Mouse (Mus musculus) heart, embryonic 11.5 days (tissue): ENCODE data around the gene Fbln5. TPM values are rescaled to one million over a fixed set of nuclear protein-coding genes. Genes with fewer than 3 reads are reported as not detected.

ENCODE experiments used
- ATAC-seq: fragments of 200-750 bp; cut with Nextera tagmentation; replicated peaks from 2 replicates; pipeline ENCODE4 v1.8.0; 2017; ENCODE audit warnings: moderate library complexity; ENCODE audit not compliant: insufficient number of reproducible peaks, low FRiP score, low TSS enrichment
- H3K27ac ChIP-seq: fragments of 300-500 bp; sonication (generic); 2 replicates; pipeline ENCODE4 v1.5.1; 2014; ENCODE audit warnings: mild to moderate bottlenecking, low read depth, low read length
- H3K27me3 ChIP-seq: fragments of 300-500 bp; sonication (generic); 2 replicates; pipeline ENCODE4 v1.6.1; 2014; ENCODE audit warnings: mild to moderate bottlenecking, low read length, mixed read lengths; ENCODE audit not compliant: control insufficient read depth, insufficient read depth
- H3K36me3 ChIP-seq: fragments of 300-500 bp; sonication (generic); 2 replicates; pipeline ENCODE4 v1.6.1; 2014; ENCODE audit warnings: mild to moderate bottlenecking, low read length, moderate library complexity, mixed read lengths; ENCODE audit not compliant: control insufficient read depth, insufficient read depth
- H3K4me1 ChIP-seq: fragments of 300-500 bp; sonication (generic); 2 replicates; pipeline ENCODE4 v1.6.1; 2014; ENCODE audit warnings: low read length; ENCODE audit not compliant: control insufficient read depth, insufficient read depth
- H3K4me2 ChIP-seq: fragments of 300-500 bp; sonication (generic); 2 replicates; pipeline ENCODE4 v1.6.1; 2014; ENCODE audit warnings: mild to moderate bottlenecking, moderate library complexity
- H3K4me3 ChIP-seq: fragments of 300-500 bp; sonication (generic); 2 replicates; pipeline ENCODE4 v1.5.1; 2014; ENCODE audit warnings: low read depth, low read length
- H3K9ac ChIP-seq: fragments of 300-500 bp; sonication (generic); 2 replicates; pipeline ENCODE4 v1.6.1; 2014; ENCODE audit warnings: mild to moderate bottlenecking, low read depth, low read length, moderate library complexity
- H3K9me3 ChIP-seq: fragments of 300-500 bp; sonication (generic); replicated peaks from 2 replicates; pipeline ENCODE4 v1.6.1; 2016; ENCODE audit warnings: low read length; ENCODE audit not compliant: control insufficient read depth
- WGBS: fragments of 180-500 bp; shearing (Covaris S2); extraction: QIAGEN DNeasy Blood & Tissue Kit; methylation state at CpG from one replicate; pipeline ENCODE4 v1.1.7; 2014; ENCODE audit not compliant: insufficient replicate concordance; 5-methylcytosine and 5-hydroxymethylcytosine counted together
- polyA plus RNA-seq: library from polyadenylated mRNA; unstranded; fragments of >200 nt; fragmentation: Nextera tagmentation; extraction: Ambion mirVana; gene quantifications from 2 replicates; pipeline ENCODE4 v1.2.1, GENCODE M21; 2014

Gene Fbln5
- polyA plus RNA-seq, 1 experiment from 2014 or later: 24.7 TPM

DNA sequence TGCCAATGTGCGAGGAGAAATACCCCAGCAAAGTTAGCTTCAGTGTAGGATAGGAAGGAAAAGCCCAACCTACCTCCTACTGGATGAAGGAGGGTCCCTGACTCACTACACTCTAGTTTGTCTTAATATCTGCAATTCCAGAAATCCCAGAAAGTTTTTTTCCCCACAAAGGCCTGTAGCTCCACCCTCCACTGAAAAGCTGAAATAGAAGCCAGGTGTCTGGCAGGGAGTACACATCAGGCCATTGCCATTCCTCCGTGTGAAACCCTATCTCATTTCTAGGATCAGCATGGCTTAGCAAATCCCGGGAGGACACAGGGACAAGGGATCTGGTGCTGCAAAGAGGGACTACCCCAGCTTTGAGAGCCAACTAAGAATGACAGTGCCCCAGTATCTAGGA lies 55.8 kb downstream of the Fbln5 start:
- Histone ChIP-seq H3K4me2 (no peak overlapping the region), H3K27ac (no peak overlapping the region), H3K9me3 (no peaks in the 10 kb centered on the region), H3K4me3 (no peak overlapping the region), H3K27me3 (no peaks in the 10 kb centered on the region), H3K36me3 (no peaks in the 10 kb centered on the region), H3K4me1 (peaks cover 6% of the 10 kb centered on the region; the same call in 1 of the 2 replicates), H3K9ac (no peak overlapping the region)
- 44% methylated on average over 3 of the region's 3 CpGs for WGBS
- no peak for ATAC-seq

DNA sequence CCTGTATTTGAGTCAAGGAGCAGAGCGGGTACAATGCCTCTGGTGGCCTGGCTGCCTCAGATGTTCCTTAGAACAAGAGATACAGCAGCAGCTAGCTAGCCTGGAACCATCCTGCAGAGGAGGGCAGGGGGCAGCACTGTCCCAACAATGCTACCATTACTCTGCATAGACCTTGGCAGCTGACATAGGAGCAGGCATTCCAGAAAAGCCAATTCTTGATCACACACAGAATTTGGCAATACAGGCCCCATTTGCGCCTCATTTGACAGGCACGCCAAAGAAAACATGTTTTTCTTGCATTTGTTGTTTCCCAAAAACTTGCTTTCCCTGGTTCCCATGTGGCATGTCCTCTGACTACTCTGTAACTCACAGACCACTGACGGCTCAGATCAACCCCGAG lies 56.8 kb downstream of the Fbln5 start:
- H3K4me2 ChIP-seq: no peak overlapping the region
- no peak overlapping the region for H3K27ac ChIP-seq
- H3K9ac ChIP-seq: no peak overlapping the region
- 83% methylated on average over 5 of the region's 5 CpGs for WGBS
- no peaks in the 10 kb centered on the region for H3K27me3 ChIP-seq
- no peak for ATAC-seq
- no peaks in the 10 kb centered on the region for H3K36me3 ChIP-seq
- H3K9me3 ChIP-seq: no peaks in the 10 kb centered on the region
- no peak overlapping the region for H3K4me3 ChIP-seq
- peaks cover 6% of the 10 kb centered on the region; the same call in 1 of the 2 replicates for H3K4me1 ChIP-seq

- no peak for ATAC-seq
- WGBS: 66% methylated on average over 6 of the region's 6 CpGs
- Histone ChIP-seq H3K27me3 (no peaks in the 10 kb centered on the region), H3K36me3 (no peaks in the 10 kb centered on the region), H3K9me3 (no peaks in the 10 kb centered on the region), H3K4me3 (no peak overlapping the region), H3K27ac (no peak overlapping the region), H3K9ac (no peak overlapping the region), H3K4me2 (no peak overlapping the region), H3K4me1 (no peaks in the 10 kb centered on the region)
Measured at GRCm38 (mm10) chr12:101759440-101760045, 59.3 kb downstream of the Fbln5 start.

DNA sequence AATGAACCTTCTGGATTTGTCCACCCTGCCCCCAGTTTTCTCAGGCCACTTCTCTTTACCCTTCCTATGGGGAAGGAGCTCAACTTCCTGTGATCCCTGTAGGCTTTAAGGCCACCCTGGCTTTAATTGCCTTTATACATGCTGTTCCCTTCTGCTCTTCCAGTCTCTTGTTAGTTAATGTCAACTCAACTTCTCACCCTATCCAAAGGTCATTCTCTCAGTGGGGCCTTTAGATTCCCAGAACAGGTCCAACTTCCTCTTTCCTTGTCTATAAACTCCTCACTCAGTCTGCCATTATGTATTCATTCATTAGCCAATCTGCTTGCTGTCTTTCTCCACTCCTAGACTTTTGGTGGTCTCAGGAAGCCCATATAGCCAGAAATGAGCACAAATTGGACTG lies 60.2 kb downstream of the Fbln5 start:
- no peak for ATAC-seq
- no peaks in the 10 kb centered on the region for H3K9me3 ChIP-seq
- no peak overlapping the region for H3K27ac ChIP-seq
- H3K4me3 ChIP-seq: no peak overlapping the region
- H3K4me2 ChIP-seq: no peak overlapping the region
- H3K4me1 ChIP-seq: no peaks in the 10 kb centered on the region
- no peaks in the 10 kb centered on the region for H3K27me3 ChIP-seq
- no peaks in the 10 kb centered on the region for H3K36me3 ChIP-seq
- no peak overlapping the region for H3K9ac ChIP-seq

DNA sequence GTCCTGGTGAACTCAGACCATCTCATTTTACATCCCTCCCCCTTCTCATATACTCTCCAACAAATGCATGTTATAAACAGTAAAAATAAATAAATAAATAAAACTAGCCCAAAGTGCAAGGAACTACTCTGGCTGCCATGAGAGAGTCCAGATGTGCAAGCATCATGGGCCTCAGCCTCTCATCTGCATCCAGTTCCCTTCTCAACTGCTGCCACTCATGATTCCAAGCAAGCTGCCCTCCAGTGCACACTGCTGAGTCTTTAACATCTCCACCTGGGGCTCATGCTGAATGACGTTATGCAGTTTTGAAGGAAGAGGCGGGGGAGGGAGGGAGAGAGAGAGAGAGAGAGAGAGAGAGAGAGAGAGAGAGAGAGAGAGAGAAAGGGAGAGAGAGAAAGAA lies 76.5 kb downstream of the Fbln5 start:
- H3K9ac ChIP-seq: no peak overlapping the region
- no peaks in the 10 kb centered on the region for H3K9me3 ChIP-seq
- no peaks in the 10 kb centered on the region for H3K4me1 ChIP-seq
- H3K4me2 ChIP-seq: no peak overlapping the region
- ATAC-seq: no peak
- no peaks in the 10 kb centered on the region for H3K36me3 ChIP-seq
- H3K27me3 ChIP-seq: no peaks in the 10 kb centered on the region
- H3K4me3 ChIP-seq: no peak overlapping the region
- 49% methylated on average over 2 of the region's 2 CpGs for WGBS
- H3K27ac ChIP-seq: no peak overlapping the region

GRCm38 (mm10) chr12:101740486-101740885 lies 78.4 kb downstream of the Fbln5 start:
- 13% methylated on average over 2 of the region's 2 CpGs for WGBS
- Histone ChIP-seq H3K27me3 (no peaks in the 10 kb centered on the region), H3K9me3 (no peaks in the 10 kb centered on the region), H3K9ac (no peak overlapping the region), H3K4me2 (no peak overlapping the region), H3K36me3 (no peaks in the 10 kb centered on the region), H3K4me1 (no peaks in the 10 kb centered on the region), H3K4me3 (no peak overlapping the region), H3K27ac (no peak overlapping the region)
- ATAC-seq: no peak; the same call in 1 of the 2 replicates

GRCm38 (mm10) chr12:101740045-101740444 lies 78.8 kb downstream of the Fbln5 start:
- Histone ChIP-seq H3K27me3 (no peaks in the 10 kb centered on the region), H3K9me3 (no peaks in the 10 kb centered on the region), H3K27ac (no peak overlapping the region), H3K9ac (no peak overlapping the region), H3K4me3 (no peak overlapping the region), H3K4me1 (no peaks in the 10 kb centered on the region), H3K4me2 (no peak overlapping the region), H3K36me3 (no peaks in the 10 kb centered on the region)
- WGBS: 43% methylated on average over 2 of the region's 2 CpGs
- no peak for ATAC-seq

GRCm38 (mm10) chr12:101718755-101719150 lies 100.1 kb downstream of the Fbln5 start:
- Histone ChIP-seq H3K4me1 (no peaks in the 10 kb centered on the region), H3K9me3 (no peaks in the 10 kb centered on the region), H3K4me2 (peak overlapping the region; percentile 78), H3K9ac (no peak overlapping the region), H3K27me3 (no peaks in the 10 kb centered on the region), H3K27ac (no peak overlapping the region), H3K36me3 (no peaks in the 10 kb centered on the region), H3K4me3 (peak overlapping the region; percentile 62)
- peak; percentile 80 for ATAC-seq
- whole genome bisulfite sequencing: 1% methylated on average over 9 of the region's 9 CpGs

DNA sequence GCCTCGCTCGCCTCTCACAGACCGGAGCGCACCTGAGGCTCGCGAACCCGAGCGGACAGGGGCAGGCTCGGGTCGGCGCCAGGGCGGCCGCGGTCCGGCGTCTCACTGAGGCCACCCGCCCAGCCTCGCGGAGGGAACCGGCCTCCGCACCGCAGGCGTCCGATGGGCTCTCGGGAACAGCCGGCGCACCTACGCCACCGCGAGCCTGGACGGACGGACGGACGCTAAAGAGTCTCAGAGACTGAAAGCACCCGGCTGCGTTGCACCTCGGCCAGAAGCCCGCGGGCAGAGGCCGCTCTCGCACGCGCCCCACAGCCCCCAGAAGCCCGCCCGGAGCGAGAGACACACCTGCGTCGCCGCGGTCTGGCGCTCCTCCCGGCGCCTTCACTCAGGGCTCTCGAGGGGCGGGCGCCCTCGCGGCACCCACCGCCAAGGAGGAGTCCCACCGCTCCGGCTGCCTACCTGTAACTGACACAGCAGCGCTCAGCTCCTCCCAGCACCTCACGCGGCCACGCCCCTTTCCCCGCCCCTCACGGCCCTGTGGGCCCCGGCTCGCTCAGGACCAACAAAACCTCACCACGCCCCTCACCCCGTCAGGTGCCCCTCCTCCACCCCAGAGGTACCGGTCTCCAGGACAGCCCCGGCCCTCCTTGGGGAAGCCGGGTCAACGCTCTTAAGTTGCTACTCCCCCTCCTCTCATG lies 100.7 kb downstream of the Fbln5 start, which contains the start of gene Tc2n:
TSS of gene Tc2n (minus strand) at position 470 of the 701 bp plus-strand sequence.
- Histone ChIP-seq H3K4me3 (peak within 1 kb of the TSS; percentile 62), H3K4me1 (no peaks in the 10 kb centered on the region), H3K36me3 (no peaks in the 10 kb centered on the region), H3K27ac (no peak within 1 kb of the TSS), H3K27me3 (no peaks in the 10 kb centered on the region), H3K4me2 (peak within 1 kb of the TSS; percentile 78), H3K9ac (peak within 1 kb of the TSS; percentile 4; the same call in 1 of the 2 replicates), H3K9me3 (no peaks in the 10 kb centered on the region)
- ATAC-seq: peak; percentile 95
- under 1% methylated on average over 75 of the region's 75 CpGs for WGBS
